Comparison of ENCODE assay signal across 7 mouse cellular contexts in genomic region chr12:21316869-21317265, GRCm38 (mm10). TPM values are rescaled to one million over a fixed set of nuclear protein-coding genes. Genes with fewer than 3 reads are reported as not detected.
A peak's percentile ranks its signal among the peaks of the same experiment; 100 is the strongest.
DNase-seq lines count a peak whose midpoint lies in the region; ATAC-seq and TF ChIP-seq lines count a peak whose summit lies in the region.

No protein-coding gene starts in this region.

- WGBS in forebrain, embryonic 12.5 days, result 29% methylated on average over 7 of the region's 7 CpGs
- WGBS in hindbrain, embryonic 15.5 days, result 29% methylated on average over 7 of the region's 7 CpGs
- WGBS in liver, embryonic 15.5 days (ENCODE audit: insufficient replicate concordance), result 28% methylated on average over 7 of the region's 7 CpGs
- 9% methylated on average over 7 of the region's 7 CpGs for WGBS in small intestine, adult 2 months

- no peaks in the 10 kb centered on the region for H3K79me3 ChIP-seq in C2C12 (ENCODE audit: low read depth)

- no peak for ATAC-seq in forebrain, embryonic 12.5 days (ENCODE audit: low FRiP score)
- no peak for ATAC-seq in hindbrain, embryonic 15.5 days (ENCODE audit: low FRiP score, low read depth)
- ATAC-seq in liver, embryonic 15.5 days (ENCODE audit: insufficient read depth), result 0 out of 2 replicates have a peak, but pooled peaks have one; percentile 20

- in situ Hi-C loops in ES-E14 (cut with MboI; ENCODE audit: low sequenced_read_pairs in 2 of 2, unreplicated experiment in 2 of 2), result no loop called here

- H3K79me2 ChIP-seq in C2C12 (ENCODE audit: control insufficient read depth, insufficient read depth), result no peaks in the 10 kb centered on the region

- H3ac ChIP-seq in C2C12 (ENCODE audit: control insufficient read depth, insufficient read length, low read depth), result no peak overlapping the region

- H3K9me3 ChIP-seq in ES-E14 (ENCODE audit: control insufficient read depth, insufficient read depth, low read depth, low read length), result no peaks in the 10 kb centered on the region
- H3K9me3 ChIP-seq in forebrain, embryonic 12.5 days, result no peaks in the 10 kb centered on the region
- no peaks in the 10 kb centered on the region for H3K9me3 ChIP-seq in hindbrain, embryonic 15.5 days
- no peaks in the 10 kb centered on the region for H3K9me3 ChIP-seq in liver, embryonic 15.5 days (replicated peaks)

- TF ChIP-seq CTCF in C2C12 (IDR thresholded peaks at IDR 0.05; ENCODE audit: control insufficient read depth, insufficient read depth, insufficient read length), result no peak
- TF ChIP-seq CTCF in small intestine, adult 2 months (IDR thresholded peaks at IDR 0.05; ENCODE audit: extremely low read depth, insufficient read length, insufficient replicate concordance, low read depth, low read length), result no peak

- H3K4me2 ChIP-seq in forebrain, embryonic 12.5 days, result peak overlapping the region; percentile 66
- H3K4me2 ChIP-seq in hindbrain, embryonic 15.5 days, result peak overlapping the region; percentile 81
- H3K4me2 ChIP-seq in liver, embryonic 15.5 days, result peak overlapping the region; percentile 79

- TF ChIP-seq POLR2A in small intestine, adult 2 months (IDR thresholded peaks at IDR 0.05; ENCODE audit: low read depth, low read length), result no peak

- peaks cover 0 to 3% of the 10 kb centered on the region in 2 experiments; a peak in 1 of 4 replicates for H3K4me1 ChIP-seq in ES-E14 (ENCODE audit: control insufficient read depth in 2 of 2, insufficient read depth in 2 of 2, low read length in 2 of 2, poor library complexity in 1 of 2)
- peaks cover 9% of the 10 kb centered on the region for H3K4me1 ChIP-seq in forebrain, embryonic 12.5 days
- peaks cover 15% of the 10 kb centered on the region for H3K4me1 ChIP-seq in hindbrain, embryonic 15.5 days (replicated peaks)
- peaks cover 32% of the 10 kb centered on the region for H3K4me1 ChIP-seq in liver, embryonic 15.5 days (replicated peaks)
- H3K4me1 ChIP-seq in small intestine, adult 2 months (ENCODE audit: control insufficient read depth, insufficient read depth, insufficient read length, low read length), result peaks cover 2% of the 10 kb centered on the region; the same call in 1 of the 2 replicates

- no peak for DNase-seq in ES-E14 (ENCODE audit: low read depth, low spot score)
- no peak for DNase-seq in spleen, postnatal 36 days (ENCODE audit: low spot score in 2 of 2)

- no peak overlapping the region for H3K9ac ChIP-seq in ES-E14 (ENCODE audit: insufficient read depth, low read depth, low read length, poor library complexity, severe bottlenecking)
- H3K9ac ChIP-seq in forebrain, embryonic 12.5 days, result 0 out of 2 replicates have a peak overlapping the region, but pooled peaks have one; percentile 77
- peak overlapping the region; percentile 67 for H3K9ac ChIP-seq in hindbrain, embryonic 15.5 days
- H3K9ac ChIP-seq in liver, embryonic 15.5 days, result peak overlapping the region; percentile 68

- no peak overlapping the region for H3K27ac ChIP-seq in ES-E14 (ENCODE audit: insufficient read depth, low read depth, low read length, poor library complexity, severe bottlenecking)
- H3K27ac ChIP-seq in forebrain, embryonic 12.5 days, result no peak overlapping the region
- peak overlapping the region; percentile 75; the same call in 1 of the 2 replicates for H3K27ac ChIP-seq in hindbrain, embryonic 15.5 days (replicated peaks)
- H3K27ac ChIP-seq in liver, embryonic 15.5 days (replicated peaks), result peak overlapping the region; percentile 73
- peak overlapping the region; percentile 99 for H3K27ac ChIP-seq in small intestine, adult 2 months (ENCODE audit: insufficient read depth, low read depth, low read length)

- no peaks in the 10 kb centered on the region for H3K27me3 ChIP-seq in C2C12 (ENCODE audit: control insufficient read depth, insufficient read depth, insufficient read length)
- no peaks in the 10 kb centered on the region for H3K27me3 ChIP-seq in forebrain, embryonic 12.5 days
- no peaks in the 10 kb centered on the region for H3K27me3 ChIP-seq in hindbrain, embryonic 15.5 days
- H3K27me3 ChIP-seq in liver, embryonic 15.5 days, result no peaks in the 10 kb centered on the region
- H3K27me3 ChIP-seq in small intestine, adult 2 months (ENCODE audit: control insufficient read depth, insufficient read depth, low read length), result no peaks in the 10 kb centered on the region

- H3K4me3 ChIP-seq in C2C12 (ENCODE audit: insufficient read depth, poor library complexity, severe bottlenecking) (peak overlapping the region; percentile 38), ES-E14 (ENCODE audit: insufficient read depth in 1 of 2, low read depth in 1 of 2, low read length in 2 of 2, poor library complexity in 1 of 2, severe bottlenecking in 1 of 2) (peak overlapping the region; percentile 90 to 98)
- peak overlapping the region; percentile 70 for H3K4me3 ChIP-seq in forebrain, embryonic 12.5 days (replicated peaks)
- peak overlapping the region; percentile 67 for H3K4me3 ChIP-seq in hindbrain, embryonic 15.5 days
- peak overlapping the region; percentile 75 for H3K4me3 ChIP-seq in liver, embryonic 15.5 days (replicated peaks)
- H3K4me3 ChIP-seq in small intestine, adult 2 months (ENCODE audit: low read depth, low read length), result no peak overlapping the region; the same call in 1 of the 2 replicates

- peaks cover 38% of the 10 kb centered on the region for H3K36me3 ChIP-seq in C2C12 (ENCODE audit: control insufficient read depth, insufficient read depth)
- peaks cover 19% of the 10 kb centered on the region for H3K36me3 ChIP-seq in ES-E14 (ENCODE audit: control insufficient read depth, insufficient read depth, low read length, poor library complexity, severe bottlenecking)
- H3K36me3 ChIP-seq in forebrain, embryonic 12.5 days (replicated peaks), result peaks cover 53% of the 10 kb centered on the region
- peaks cover 29% of the 10 kb centered on the region for H3K36me3 ChIP-seq in hindbrain, embryonic 15.5 days
- peaks cover 31% of the 10 kb centered on the region for H3K36me3 ChIP-seq in liver, embryonic 15.5 days (replicated peaks)
- peaks cover 28% of the 10 kb centered on the region for H3K36me3 ChIP-seq in small intestine, adult 2 months (ENCODE audit: control insufficient read depth, insufficient read depth, low read length)

TF ChIP-seq in C2C12, 6 proteins besides CTCF, POLR2A, EP300 and RAD21:
- TF ChIP-seq MYOG (IDR thresholded peaks at IDR 0.05; ENCODE audit: control insufficient read depth, extremely low read depth, insufficient read length) (no peak), CEBPB (IDR thresholded peaks at IDR 0.05; ENCODE audit: low read depth) (peak; percentile 93)

TF ChIP-seq in ES-E14, 5 proteins besides CTCF, POLR2A, EP300 and RAD21:
- TF ChIP-seq HCFC1 (IDR thresholded peaks at IDR 0.05; ENCODE audit: borderline replicate concordance, insufficient read depth, low read length), result no peak
- no peak for TF ChIP-seq ZC3H11A (IDR thresholded peaks at IDR 0.05; ENCODE audit: borderline replicate concordance, low read depth, low read length)
- TF ChIP-seq ZNF384 (IDR thresholded peaks at IDR 0.05; ENCODE audit: low read depth, low read length), result no peak
- no peak for TF ChIP-seq CHD2 (IDR thresholded peaks at IDR 0.05; ENCODE audit: low read depth, low read length)
- no peak for TF ChIP-seq MAFK (IDR thresholded peaks at IDR 0.05; ENCODE audit: insufficient read depth, low read depth, low read length)

RNA-seq across cellular contexts. Expression of gene Iah1, which starts 0.7 kb away (rescaled TPM):
- 33.1 TPM for polyA plus RNA-seq in C2C12 (2012; fragmentation: generic; extraction: Trizol)
- total RNA-seq in ES-E14 (2012; rRNA removed), result 24.2 and 29.3 TPM in 2 replicates
- 41.9 and 45.3 TPM in 2 replicates for polyA plus RNA-seq in forebrain, embryonic 12.5 days (2016; fragmentation: Nextera tagmentation; extraction: Ambion mirVana)
- polyA plus RNA-seq in hindbrain, embryonic 15.5 days (2015; fragmentation: Nextera tagmentation; extraction: Ambion mirVana), result 30.2 and 30.9 TPM in 2 replicates
- 39.6 and 41.8 TPM in 2 replicates for polyA plus RNA-seq in liver, embryonic 15.5 days (2015; fragmentation: Nextera tagmentation; extraction: Ambion mirVana)
- 10.7 and 63.7 TPM in 2 replicates for polyA plus RNA-seq in small intestine, adult 2 months (2012; rRNA removed)

RNA-seq across cellular contexts. Expression of gene Itgb1bp1, which starts 30.8 kb away (rescaled TPM):
- polyA plus RNA-seq in C2C12 (2012; fragmentation: generic; extraction: Trizol), result 47.8 TPM
- total RNA-seq in ES-E14 (2012; rRNA removed), result 17.3 and 24.3 TPM in 2 replicates
- 37.2 and 39.2 TPM in 2 replicates for polyA plus RNA-seq in forebrain, embryonic 12.5 days (2016; fragmentation: Nextera tagmentation; extraction: Ambion mirVana)
- 35.6 and 39.3 TPM in 2 replicates for polyA plus RNA-seq in hindbrain, embryonic 15.5 days (2015; fragmentation: Nextera tagmentation; extraction: Ambion mirVana)
- polyA plus RNA-seq in liver, embryonic 15.5 days (2015; fragmentation: Nextera tagmentation; extraction: Ambion mirVana), result 19.6 and 20.3 TPM in 2 replicates
- polyA plus RNA-seq in small intestine, adult 2 months (2012; rRNA removed), result 2.1 and 3.7 TPM in 2 replicates

RNA-seq across cellular contexts. Expression of gene Cpsf3, which starts 31.7 kb away (rescaled TPM):
- 39.1 TPM for polyA plus RNA-seq in C2C12 (2012; fragmentation: generic; extraction: Trizol)
- total RNA-seq in ES-E14 (2012; rRNA removed), result 49.6 and 57.5 TPM in 2 replicates
- 124 and 130 TPM in 2 replicates for polyA plus RNA-seq in forebrain, embryonic 12.5 days (2016; fragmentation: Nextera tagmentation; extraction: Ambion mirVana)
- polyA plus RNA-seq in hindbrain, embryonic 15.5 days (2015; fragmentation: Nextera tagmentation; extraction: Ambion mirVana), result 86.7 and 87.1 TPM in 2 replicates
- 39.7 and 40.5 TPM in 2 replicates for polyA plus RNA-seq in liver, embryonic 15.5 days (2015; fragmentation: Nextera tagmentation; extraction: Ambion mirVana)
- 3.7 and 9.9 TPM in 2 replicates for polyA plus RNA-seq in small intestine, adult 2 months (2012; rRNA removed)

RNA-seq across cellular contexts. Expression of gene Adam17, which starts 56.6 kb away (rescaled TPM):
- polyA plus RNA-seq in C2C12 (2012; fragmentation: generic; extraction: Trizol), result 12.4 TPM
- 56.7 and 77.3 TPM in 2 replicates for total RNA-seq in ES-E14 (2012; rRNA removed)
- 33.7 and 39.3 TPM in 2 replicates for polyA plus RNA-seq in forebrain, embryonic 12.5 days (2016; fragmentation: Nextera tagmentation; extraction: Ambion mirVana)
- polyA plus RNA-seq in hindbrain, embryonic 15.5 days (2015; fragmentation: Nextera tagmentation; extraction: Ambion mirVana), result 20.4 and 21.1 TPM in 2 replicates
- 14.3 TPM in 2 replicates for polyA plus RNA-seq in liver, embryonic 15.5 days (2015; fragmentation: Nextera tagmentation; extraction: Ambion mirVana)
- 3.4 and 10.1 TPM in 2 replicates for polyA plus RNA-seq in small intestine, adult 2 months (2012; rRNA removed)

Comparison
In these comparisons a context has a peak if more than half of its experiments do, and no peak if none do; other contexts are left out.
1. H3K27ac ChIP-seq: peak in hindbrain, embryonic 15.5 days (single experiment), liver, embryonic 15.5 days (single experiment) and small intestine, adult 2 months (single experiment); none in ES-E14 (single experiment) and forebrain, embryonic 12.5 days (single experiment).
2. Peak in every context shown above with its lines, with median percentiles within 50 percentile points of each other: H3K4me2 ChIP-seq.